Mouse (Mus musculus): ENCODE results near the gene Cntnap2.

Cntnap2 gene

GRCm38 (mm10) chr6:47319309-47319983 lies 2260.3 kb downstream of the Cntnap2 start:
- no peak for DNase-seq

DNA sequence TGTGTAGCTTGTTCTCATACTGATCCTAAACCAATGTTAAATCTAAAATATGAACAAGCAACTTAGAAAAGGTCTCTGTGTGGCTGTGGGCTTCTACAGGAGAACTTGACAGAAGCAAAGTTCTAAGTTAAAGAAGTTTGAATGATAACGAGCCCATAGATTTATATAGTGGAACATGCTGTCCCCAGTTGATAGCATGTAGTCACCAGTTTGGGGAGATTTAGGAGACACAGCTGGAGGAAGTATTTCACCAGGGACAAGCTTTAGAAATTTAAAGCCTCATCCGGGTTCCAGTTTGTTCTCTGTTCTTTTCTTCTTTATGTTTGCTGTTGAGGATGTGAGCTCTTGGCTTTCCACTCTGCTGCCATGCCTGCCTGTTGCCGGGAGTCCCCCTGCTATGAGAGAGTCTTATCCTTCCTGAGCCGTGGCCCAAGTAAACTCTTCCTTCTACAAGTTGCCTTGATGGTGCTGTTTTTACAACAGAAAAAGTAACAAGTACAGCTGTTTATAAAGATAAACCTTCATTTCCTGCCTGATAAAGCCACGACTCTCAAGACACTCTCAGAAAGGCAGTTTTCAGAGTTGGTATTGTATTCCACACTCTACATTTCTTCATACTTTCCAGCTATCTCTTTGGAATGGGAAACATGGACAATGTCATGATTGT lies 2264.1 kb downstream of the Cntnap2 start:
- no peak for DNase-seq

DNA sequence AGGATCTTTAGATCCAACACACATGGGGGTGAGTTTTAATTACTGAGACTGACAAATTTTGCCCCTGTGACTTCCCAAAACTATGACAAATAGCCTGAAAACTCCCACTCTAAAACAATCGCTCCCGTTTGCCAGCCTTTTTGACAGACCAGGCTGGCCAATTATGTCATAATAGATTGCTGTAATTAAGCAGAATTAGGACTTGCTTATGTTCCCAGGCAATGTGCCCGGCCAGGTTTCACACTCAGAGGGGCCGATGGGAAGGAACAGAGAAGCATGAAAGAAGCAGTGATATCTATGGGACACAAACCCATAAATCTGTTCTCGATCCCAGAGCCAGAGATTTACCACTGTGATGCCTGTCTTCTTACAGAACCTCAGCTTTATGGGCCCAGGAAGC lies 2264.7 kb downstream of the Cntnap2 start:
- DNase-seq: no peak

DNA sequence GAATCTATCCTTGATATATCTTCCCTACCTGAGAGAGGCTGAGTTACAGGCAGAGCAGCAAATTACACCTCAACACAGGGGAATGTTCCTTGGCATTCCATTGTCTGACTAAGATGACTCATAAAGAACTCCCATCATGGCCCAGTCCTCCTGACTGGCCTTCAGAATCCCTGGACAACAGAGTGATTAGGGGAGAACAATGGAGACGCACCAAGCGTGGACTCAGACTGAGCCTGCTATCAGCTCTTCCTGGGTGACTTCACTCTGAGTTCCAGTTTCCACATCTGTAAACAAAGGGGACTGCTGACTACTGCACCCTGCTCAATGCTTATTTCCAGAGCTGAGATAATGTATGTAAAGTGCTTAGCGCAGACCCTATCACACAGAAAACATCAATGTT lies 2269.1 kb downstream of the Cntnap2 start:
- DNase-seq: no peak

DNA sequence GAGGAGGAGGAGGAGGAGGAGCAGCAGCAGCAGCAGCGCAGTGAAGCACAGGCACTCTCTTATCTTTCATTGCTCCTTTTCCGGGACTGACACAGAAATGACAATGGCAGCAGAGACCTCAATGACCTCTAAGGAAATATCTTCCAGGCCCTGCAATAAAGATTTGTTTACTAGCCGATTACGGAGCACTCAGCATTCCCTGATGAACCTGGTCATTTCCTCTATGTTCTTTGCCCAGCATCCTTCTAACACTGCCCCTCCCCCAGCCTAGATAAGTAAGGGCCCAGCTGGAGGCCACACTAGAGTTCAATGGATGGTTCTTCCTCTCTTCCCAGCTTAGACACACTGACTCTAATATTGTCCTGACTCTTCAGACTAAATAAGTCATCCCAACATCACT lies 2270.1 kb downstream of the Cntnap2 start:
- DNase-seq: no peak

GRCm38 (mm10) chr6:47333016-47333415 lies 2273.9 kb downstream of the Cntnap2 start:
- DNase-seq: no peak

DNA sequence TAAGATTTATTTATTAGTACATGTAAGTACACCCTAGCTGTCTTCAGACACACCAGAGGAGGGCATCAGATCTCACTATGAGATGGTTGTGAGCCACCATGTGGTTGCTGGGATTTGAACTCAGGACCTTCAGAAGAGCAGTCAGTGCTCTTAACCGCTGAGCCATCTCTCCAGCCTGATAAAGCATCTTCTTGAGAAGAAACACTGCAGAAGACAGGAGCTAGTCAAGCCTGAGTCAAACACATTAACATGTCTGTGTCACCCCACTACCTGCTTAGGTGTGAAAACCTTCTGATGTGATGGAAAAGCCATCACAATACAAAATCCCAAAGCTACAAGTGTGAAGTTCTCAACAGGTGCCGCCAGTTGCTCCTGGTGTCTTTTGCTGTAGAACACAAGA lies 2275.2 kb downstream of the Cntnap2 start:
- no peak for DNase-seq

- no peak for DNase-seq
Measured at GRCm38 (mm10) chr6:47337300-47337699, 2278.1 kb downstream of the Cntnap2 start.

- DNase-seq: no peak
Measured at GRCm38 (mm10) chr6:47338113-47338512, 2279.0 kb downstream of the Cntnap2 start.

DNA sequence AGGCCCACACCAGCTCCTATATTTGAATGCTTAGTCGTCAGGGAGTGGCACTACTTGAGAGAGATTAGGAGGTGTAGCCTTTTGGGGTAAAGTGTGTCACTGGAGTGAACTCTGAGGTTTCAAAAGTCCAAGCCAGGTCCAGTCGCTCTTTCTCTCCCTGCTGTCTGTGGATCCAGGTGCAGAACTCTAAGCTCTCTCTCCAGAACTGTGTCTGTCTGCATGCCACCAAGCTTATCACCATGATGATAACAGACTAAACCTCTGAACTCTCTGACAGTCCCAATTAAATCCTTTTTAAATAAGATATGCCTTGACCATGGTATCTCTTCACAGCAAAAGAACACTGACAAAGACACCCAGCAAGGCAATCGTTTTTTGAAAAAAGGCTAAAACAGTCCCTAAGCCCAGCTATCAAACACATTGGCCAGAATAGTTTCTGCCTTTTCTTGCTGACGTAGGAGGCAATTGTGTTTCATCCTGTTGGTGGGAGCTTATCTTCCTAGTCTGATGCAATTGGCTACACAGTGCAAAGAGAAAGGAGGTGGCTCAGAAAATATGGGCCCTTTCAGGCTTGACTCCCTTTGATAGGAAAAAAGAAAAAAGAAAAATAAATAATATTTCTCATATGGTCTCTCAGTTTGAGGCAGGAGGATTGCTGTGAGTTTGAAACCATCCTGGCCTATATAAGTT lies 2281.8 kb downstream of the Cntnap2 start:
- no peak for DNase-seq

GRCm38 (mm10) chr6:47341503-47341884 lies 2282.3 kb downstream of the Cntnap2 start:
- no peak for DNase-seq

DNA sequence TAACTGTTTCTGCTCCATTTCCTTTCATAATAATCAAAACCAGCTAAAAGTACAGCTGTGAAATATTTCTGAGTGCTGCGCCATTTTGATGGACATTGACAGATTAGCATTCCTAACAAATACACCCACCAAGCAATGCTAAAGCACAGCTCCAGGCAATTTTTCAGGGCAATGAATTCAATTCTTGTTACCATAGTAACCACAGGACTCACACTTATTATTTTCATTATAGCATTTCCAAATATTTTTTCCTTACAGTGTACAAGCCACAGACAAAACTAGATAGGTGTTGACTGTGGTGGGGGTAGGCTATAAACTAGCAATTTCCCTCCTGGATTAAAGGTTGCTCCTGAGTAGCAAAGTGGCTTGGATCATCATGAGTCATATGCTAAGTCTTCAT lies 2284.1 kb downstream of the Cntnap2 start:
- no peak for DNase-seq

DNA sequence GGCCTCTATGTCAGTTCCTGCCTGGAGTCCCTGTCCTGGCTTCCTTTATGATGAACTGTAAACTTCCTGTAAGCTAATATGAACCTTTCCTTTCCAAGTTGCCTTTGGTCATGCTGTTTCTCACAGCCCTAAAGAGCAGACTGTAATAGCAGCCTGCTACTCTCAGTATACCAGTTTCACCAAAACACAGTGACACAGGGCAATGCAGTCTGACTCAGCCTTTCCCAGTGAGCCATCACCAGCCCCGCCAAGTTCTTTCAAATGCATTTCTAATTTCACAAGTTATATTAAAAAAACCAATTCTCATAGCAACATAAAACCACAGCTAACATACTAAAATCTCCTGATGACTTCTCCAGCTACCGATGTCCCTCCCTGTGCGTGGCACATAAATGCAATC lies 2285.5 kb downstream of the Cntnap2 start:
- DNase-seq: no peak

DNA sequence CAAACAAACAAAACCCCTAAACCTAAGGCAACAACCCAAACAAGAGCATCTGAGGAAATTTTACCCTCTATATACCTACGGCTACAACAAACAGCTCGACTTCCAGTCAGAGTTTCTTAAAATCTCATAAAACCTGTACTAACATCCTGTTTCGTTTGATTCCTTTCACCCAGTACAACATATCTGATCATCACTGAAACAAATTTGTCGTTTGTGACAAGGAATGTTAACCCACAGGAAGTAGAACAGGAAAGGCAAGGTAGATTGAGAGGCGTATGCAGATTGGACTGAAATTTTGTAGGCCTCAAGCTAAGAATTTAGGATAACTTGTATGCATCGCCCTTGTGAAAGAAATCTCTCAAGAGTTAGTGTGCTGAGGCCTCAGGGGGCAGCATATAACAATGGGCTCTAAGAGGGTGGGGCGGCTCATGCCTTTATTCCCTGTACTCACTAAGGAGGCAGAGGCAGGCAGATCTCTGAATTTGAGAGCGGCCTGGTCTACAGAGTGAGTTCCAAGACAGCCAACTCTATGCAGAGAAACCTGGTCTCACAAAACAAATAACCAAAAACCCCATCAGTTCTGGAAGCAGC lies 2291.0 kb downstream of the Cntnap2 start:
- no peak for DNase-seq

Data from right cerebral cortex, postnatal 14 days (tissue).